Mouse (Mus musculus): ENCODE measurements at regions not wholly inside any gene's neighbourhood (a gene's known extent, or its start where the extent isn't known, plus 50 kb on each side); places are given as distances from the start of the nearest gene placed in this dataset.

DNA sequence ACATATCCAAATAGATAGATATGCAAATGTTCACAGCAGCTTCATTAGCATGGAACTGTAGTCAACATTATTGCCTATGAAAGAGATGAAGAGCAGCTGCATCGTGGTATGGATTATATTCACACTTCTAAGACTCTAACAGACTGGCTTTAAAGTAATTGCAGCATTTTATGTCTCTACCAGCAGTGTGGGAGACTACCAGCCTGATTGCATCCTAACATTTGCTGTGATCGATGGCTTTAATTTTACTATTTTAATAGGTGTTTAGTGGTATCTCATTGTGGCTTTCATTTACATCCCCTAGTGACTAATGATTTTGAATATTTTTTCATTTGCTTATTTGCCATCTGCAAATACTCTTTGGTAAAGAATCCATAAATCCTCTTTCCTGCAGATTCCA lies 574.1 kb downstream of the Ccdc50 start:
- no peak for TF ChIP-seq CTCF (IDR thresholded peaks at IDR 0.05; ENCODE audit: insufficient read depth, low read depth, low read length)
- TF ChIP-seq POLR2A (IDR thresholded peaks at IDR 0.05; ENCODE audit: insufficient read depth, low read depth, low read length) = no peak
- H3K4me1 ChIP-seq (ENCODE audit: control insufficient read depth, insufficient read depth, low read length) = no peaks in the 10 kb centered on the region
- no peak overlapping the region for H3K27ac ChIP-seq (ENCODE audit: insufficient read depth, low read depth, low read length)
- no peak overlapping the region for H3K4me3 ChIP-seq (ENCODE audit: insufficient read depth, low read depth, low read length)
- WGBS = 72% methylated on average over 2 of the region's 2 CpGs

DNA sequence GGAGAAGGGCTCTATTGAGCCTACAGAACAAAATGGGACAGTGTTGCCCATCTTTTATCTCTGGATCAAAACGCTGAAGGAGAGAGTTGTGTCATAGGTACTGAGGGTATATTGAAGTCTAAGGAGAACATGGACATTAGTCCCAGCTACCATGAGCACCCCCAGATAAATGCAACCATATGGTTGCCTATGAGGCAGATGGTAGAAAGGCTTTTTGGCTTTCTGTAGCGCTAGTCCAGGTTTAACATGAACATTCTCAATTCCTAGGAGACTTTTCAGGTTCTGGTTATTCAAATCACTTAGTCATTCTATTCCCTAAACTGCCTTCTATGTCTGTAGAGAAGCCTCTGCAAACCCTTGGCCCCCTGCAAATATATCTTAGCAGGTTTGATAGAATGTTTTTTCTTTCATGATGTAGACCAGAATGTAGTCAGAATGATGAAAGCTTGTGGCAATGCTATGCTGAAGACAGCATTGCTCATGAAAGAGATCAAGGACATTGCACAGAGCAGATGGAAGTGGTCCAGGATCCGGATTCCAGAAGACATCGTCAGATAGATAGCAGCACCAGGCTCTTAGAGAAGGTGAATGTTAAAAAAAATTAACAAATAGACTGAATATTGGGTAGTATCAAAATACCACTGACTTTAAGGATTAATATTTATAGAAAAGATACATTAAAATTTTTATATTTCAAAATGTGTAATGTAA lies 590.2 kb downstream of the Ccdc50 start:
- Histone ChIP-seq H3K27ac (ENCODE audit: insufficient read depth, low read depth, low read length) (no peak overlapping the region), H3K4me3 (ENCODE audit: insufficient read depth, low read depth, low read length) (no peak overlapping the region), H3K4me1 (ENCODE audit: control insufficient read depth, insufficient read depth, low read length) (no peaks in the 10 kb centered on the region)
- 98% methylated on average over 4 of the region's 4 CpGs for WGBS
- TF ChIP-seq POLR2A (IDR thresholded peaks at IDR 0.05; ENCODE audit: insufficient read depth, low read depth, low read length) = no peak
- no peak for TF ChIP-seq CTCF (IDR thresholded peaks at IDR 0.05; ENCODE audit: insufficient read depth, low read depth, low read length)

DNA sequence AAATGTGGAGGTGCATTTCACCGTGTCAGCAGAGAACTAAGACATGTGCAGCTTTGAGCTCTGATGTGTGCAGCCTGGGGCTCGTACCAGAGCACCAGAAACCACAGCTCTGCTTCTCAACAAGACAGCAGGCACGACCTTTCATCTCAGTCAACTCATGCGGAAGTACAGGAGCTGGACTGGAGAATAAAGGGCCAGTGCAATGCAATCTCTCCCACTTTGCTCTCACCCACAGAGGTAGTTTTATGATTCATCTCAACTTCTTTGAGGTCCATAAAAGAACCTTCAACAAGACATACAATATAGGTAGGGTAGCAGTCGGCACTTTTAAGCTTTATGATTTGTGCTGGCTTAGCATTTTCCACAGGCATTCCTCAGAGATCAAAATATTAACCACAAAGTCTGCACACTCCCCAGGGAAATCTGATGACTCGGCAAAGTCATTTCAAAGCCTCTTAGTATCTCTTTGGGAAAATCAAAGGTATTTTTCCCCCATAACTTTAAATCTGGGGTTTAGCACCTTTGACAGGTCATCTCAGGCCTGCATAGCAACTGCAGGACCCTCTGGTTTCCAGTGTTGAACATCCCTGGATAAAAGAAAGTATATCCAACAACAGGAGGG lies 626.7 kb downstream of the Ccdc50 start:
- H3K4me1 ChIP-seq (ENCODE audit: control insufficient read depth, insufficient read depth, low read length) = no peaks in the 10 kb centered on the region
- no peak for TF ChIP-seq POLR2A (IDR thresholded peaks at IDR 0.05; ENCODE audit: insufficient read depth, low read depth, low read length)
- no peak for TF ChIP-seq CTCF (IDR thresholded peaks at IDR 0.05; ENCODE audit: insufficient read depth, low read depth, low read length)
- 58% methylated on average over 6 of the region's 6 CpGs for WGBS
- H3K4me3 ChIP-seq (ENCODE audit: insufficient read depth, low read depth, low read length) = no peak overlapping the region
- no peak overlapping the region for H3K27ac ChIP-seq (ENCODE audit: insufficient read depth, low read depth, low read length)

DNA sequence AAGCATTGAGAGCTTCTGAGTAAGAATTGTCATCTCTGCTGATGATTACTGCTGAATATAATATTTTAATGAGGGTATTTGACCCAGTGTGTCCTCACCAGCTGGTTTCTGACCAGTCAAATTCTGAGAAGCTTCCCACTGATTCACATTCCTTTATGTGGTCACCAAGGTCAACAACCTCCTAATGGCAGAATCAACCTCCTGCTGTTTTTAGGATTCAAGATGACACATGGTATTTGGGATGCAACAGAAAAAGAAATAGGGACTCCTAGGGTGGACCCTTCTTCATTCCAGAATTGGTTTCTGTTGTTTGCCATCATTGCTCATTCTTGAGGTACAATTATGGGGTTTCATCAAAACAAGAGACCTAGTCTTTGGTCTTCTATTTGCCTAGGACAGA lies 629.6 kb downstream of the Ccdc50 start:
- no peak overlapping the region for H3K27ac ChIP-seq (ENCODE audit: insufficient read depth, low read depth, low read length)
- no peaks in the 10 kb centered on the region for H3K4me1 ChIP-seq (ENCODE audit: control insufficient read depth, insufficient read depth, low read length)
- TF ChIP-seq CTCF (IDR thresholded peaks at IDR 0.05; ENCODE audit: insufficient read depth, low read depth, low read length) (no peak), POLR2A (IDR thresholded peaks at IDR 0.05; ENCODE audit: insufficient read depth, low read depth, low read length) (no peak)
- no peak overlapping the region for H3K4me3 ChIP-seq (ENCODE audit: insufficient read depth, low read depth, low read length)

DNA sequence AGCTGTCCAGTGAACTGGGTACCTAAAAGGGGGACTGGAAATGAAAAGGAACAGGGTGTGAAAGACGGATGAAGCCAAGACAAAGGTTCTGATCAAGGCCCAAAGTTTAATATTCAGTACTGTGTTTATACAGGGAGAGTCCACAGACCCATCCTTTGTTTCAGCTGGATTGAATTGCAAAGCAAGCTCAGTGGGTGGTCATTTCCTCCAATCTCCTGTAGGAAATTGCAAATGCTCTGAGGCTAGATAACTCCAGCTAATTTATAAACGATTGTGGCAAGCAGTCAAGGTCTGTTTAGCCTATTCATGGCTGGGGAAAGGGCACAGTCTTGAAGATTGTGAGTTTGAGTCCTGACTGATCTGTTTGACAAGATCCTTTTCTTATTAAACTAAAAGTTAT lies 650.3 kb downstream of the Ccdc50 start:
- Histone ChIP-seq H3K4me3 (ENCODE audit: insufficient read depth, low read depth, low read length) (no peak overlapping the region), H3K4me1 (ENCODE audit: control insufficient read depth, insufficient read depth, low read length) (no peaks in the 10 kb centered on the region), H3K27ac (ENCODE audit: insufficient read depth, low read depth, low read length) (no peak overlapping the region)
- 36% methylated on average over 2 of the region's 2 CpGs for WGBS
- TF ChIP-seq POLR2A (IDR thresholded peaks at IDR 0.05; ENCODE audit: insufficient read depth, low read depth, low read length) = no peak
- TF ChIP-seq CTCF (IDR thresholded peaks at IDR 0.05; ENCODE audit: insufficient read depth, low read depth, low read length) = no peak

DNA sequence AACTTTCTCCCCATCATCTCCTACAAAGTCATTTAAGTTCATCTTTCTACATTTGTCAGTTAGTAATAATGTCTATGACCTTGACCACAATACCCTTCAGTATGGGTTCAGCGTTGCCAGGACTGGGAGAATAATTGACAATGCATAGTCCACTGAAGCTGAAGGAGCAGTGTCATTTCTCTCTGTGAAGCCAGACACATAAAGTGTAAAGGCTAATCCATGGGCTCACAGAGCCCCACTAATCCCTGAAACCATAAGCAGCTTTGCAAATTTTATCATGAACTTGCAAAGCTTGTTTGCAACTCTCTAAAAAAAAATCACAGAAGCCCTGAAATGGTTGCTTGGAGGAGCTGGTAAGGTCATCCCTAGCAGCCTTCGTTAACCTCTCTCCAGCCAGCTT lies 654.4 kb downstream of the Ccdc50 start:
- no peak for TF ChIP-seq POLR2A (IDR thresholded peaks at IDR 0.05; ENCODE audit: insufficient read depth, low read depth, low read length)
- no peak for TF ChIP-seq CTCF (IDR thresholded peaks at IDR 0.05; ENCODE audit: insufficient read depth, low read depth, low read length)
- H3K4me1 ChIP-seq (ENCODE audit: control insufficient read depth, insufficient read depth, low read length) = no peaks in the 10 kb centered on the region
- H3K27ac ChIP-seq (ENCODE audit: insufficient read depth, low read depth, low read length) = no peak overlapping the region
- WGBS = 67% methylated on average over 2 of the region's 2 CpGs
- H3K4me3 ChIP-seq (ENCODE audit: insufficient read depth, low read depth, low read length) = no peak overlapping the region

DNA sequence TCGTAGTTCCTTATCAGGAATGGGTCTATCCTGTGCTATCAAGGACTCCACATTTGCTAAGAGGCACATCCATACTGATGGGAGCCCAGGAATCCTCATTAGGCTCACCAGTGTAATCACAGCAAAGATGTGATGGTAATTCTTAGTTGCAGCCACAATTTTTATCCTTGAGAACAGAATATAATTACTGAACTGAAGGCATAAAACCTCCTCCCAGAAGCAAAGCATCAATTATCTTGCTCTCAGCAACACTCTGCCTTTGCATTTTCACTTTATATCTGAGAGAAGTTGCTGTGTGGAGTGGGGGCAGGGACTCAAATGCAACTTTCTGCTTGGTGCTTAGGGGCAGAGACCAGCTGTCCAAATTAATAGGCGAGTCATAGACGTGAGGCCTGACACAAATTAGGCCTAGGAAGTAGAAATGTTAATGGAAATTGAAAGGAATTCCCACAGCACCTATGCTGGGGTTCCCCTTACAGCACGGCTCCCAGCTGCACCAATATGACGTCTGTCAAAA lies 676.2 kb downstream of the Ccdc50 start:
- TF ChIP-seq POLR2A (IDR thresholded peaks at IDR 0.05; ENCODE audit: insufficient read depth, low read depth, low read length) = no peak
- no peak for TF ChIP-seq CTCF (IDR thresholded peaks at IDR 0.05; ENCODE audit: insufficient read depth, low read depth, low read length)
- no peaks in the 10 kb centered on the region for H3K4me1 ChIP-seq (ENCODE audit: control insufficient read depth, insufficient read depth, low read length)
- WGBS = 28% methylated on average over 5 of the region's 5 CpGs
- no peak overlapping the region for H3K27ac ChIP-seq (ENCODE audit: insufficient read depth, low read depth, low read length)
- no peak overlapping the region for H3K4me3 ChIP-seq (ENCODE audit: insufficient read depth, low read depth, low read length)

DNA sequence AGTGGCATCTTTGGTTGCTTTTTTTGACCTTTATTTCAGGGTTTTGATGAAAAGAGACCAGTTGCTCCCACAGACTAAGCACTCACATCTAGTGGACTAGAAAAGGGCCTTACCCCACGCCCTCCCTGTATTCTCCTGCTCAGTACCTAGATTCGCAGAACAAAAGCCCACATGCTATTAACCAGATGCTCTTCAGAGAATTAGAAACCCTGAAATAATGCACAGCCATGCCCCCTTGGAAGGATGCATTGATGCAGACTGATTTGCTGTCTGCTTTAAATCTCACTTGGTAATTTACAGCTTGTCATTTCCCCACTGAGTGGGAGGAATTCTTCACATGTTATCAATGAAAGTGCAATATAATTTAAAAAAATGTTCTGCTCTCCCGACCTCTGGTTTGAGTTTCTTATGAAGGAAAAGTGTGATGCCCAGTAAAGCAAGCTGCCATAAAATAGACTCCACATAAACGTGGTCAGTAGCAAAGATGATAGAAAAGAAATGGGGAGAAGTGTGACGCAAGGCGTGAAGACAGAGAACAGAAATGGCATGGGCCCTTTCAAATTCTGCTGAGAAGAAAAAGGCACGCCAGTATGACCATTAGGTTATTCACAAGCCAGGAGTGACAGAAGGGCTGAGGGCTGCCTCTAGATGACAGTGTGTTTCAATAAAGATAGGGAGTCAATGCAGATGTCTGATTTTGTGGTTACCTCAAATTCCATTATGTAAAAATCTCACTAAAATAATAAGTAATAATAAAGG lies 669.8 kb downstream of the Fgf12 start:
- WGBS = 68% methylated on average over 7 of the region's 7 CpGs
- Histone ChIP-seq H3K4me3 (ENCODE audit: insufficient read depth, low read depth, low read length) (no peak overlapping the region), H3K27ac (ENCODE audit: insufficient read depth, low read depth, low read length) (no peak overlapping the region), H3K4me1 (ENCODE audit: control insufficient read depth, insufficient read depth, low read length) (no peaks in the 10 kb centered on the region)
- no peak for TF ChIP-seq POLR2A (IDR thresholded peaks at IDR 0.05; ENCODE audit: insufficient read depth, low read depth, low read length)
- no peak for TF ChIP-seq CTCF (IDR thresholded peaks at IDR 0.05; ENCODE audit: insufficient read depth, low read depth, low read length)
